Mouse (Mus musculus) hindbrain, postnatal 0 days (tissue): ENCODE measurements around the gene Lbhd1. TPM values are rescaled to one million over a fixed set of nuclear protein-coding genes. Genes with fewer than 3 reads are reported as not detected.

Source experiments
- ATAC-seq: fragments of 200-750 bp; cut with Nextera tagmentation; 2 replicates; pipeline ENCODE4 v1.8.0; 2017; ENCODE audit warnings: mild to moderate bottlenecking, moderate TSS enrichment, moderate library complexity
- DNase-seq: peaks from one replicate; pipeline ENCODE4 v3.0.0-alpha.2; 2015; ENCODE audit warnings: low spot score
- H3K27ac ChIP-seq: fragments of 300-500 bp; sonication (generic); 2 replicates; pipeline ENCODE4 v1.5.1; 2014; ENCODE audit warnings: mild to moderate bottlenecking
- H3K27me3 ChIP-seq: fragments of 300-500 bp; sonication (generic); 2 replicates; pipeline ENCODE4 v1.6.1; 2014; ENCODE audit warnings: low read length, mixed read lengths; ENCODE audit not compliant: insufficient read depth
- H3K36me3 ChIP-seq: fragments of 300-500 bp; sonication (generic); 2 replicates; pipeline ENCODE4 v1.6.1; 2014; ENCODE audit warnings: low read length, mixed read lengths; ENCODE audit not compliant: insufficient read depth
- H3K4me1 ChIP-seq: fragments of 300-500 bp; sonication (generic); 2 replicates; pipeline ENCODE4 v1.6.1; 2014; ENCODE audit warnings: antibody characterized with exemption, low read length, mixed read lengths; ENCODE audit not compliant: insufficient read depth
- H3K4me2 ChIP-seq: fragments of 300-500 bp; sonication (generic); 2 replicates; pipeline ENCODE4 v1.6.1; 2014; ENCODE audit warnings: low read depth, mild to moderate bottlenecking, low read length, moderate library complexity, mixed read lengths
- H3K4me3 ChIP-seq: fragments of 300-500 bp; sonication (generic); 2 replicates; pipeline ENCODE4 v1.5.1; 2014; ENCODE audit warnings: low read length
- H3K9ac ChIP-seq: fragments of 300-500 bp; sonication (generic); replicated peaks from 2 replicates; pipeline ENCODE4 v1.6.1; 2014; ENCODE audit warnings: mild to moderate bottlenecking, low read length, moderate library complexity, mixed read lengths
- H3K9me3 ChIP-seq: fragments of 300-500 bp; sonication (generic); 2 replicates; pipeline ENCODE4 v1.6.1; 2016; ENCODE audit warnings: low read length, mixed read lengths
- CTCF ChIP-seq: IDR thresholded peaks from 2 replicates; pipeline ENCODE4 v1.5.1; 2016; ENCODE audit warnings: antibody characterized with exemption, control low read depth, low read depth
- WGBS: fragments of 180-500 bp; shearing (Covaris S2); extraction: QIAGEN DNeasy Blood & Tissue Kit; methylation state at CpG from one replicate; pipeline ENCODE4 v1.1.7; 2014; 5-methylcytosine and 5-hydroxymethylcytosine counted together
- polyA plus RNA-seq: library from polyadenylated mRNA; unstranded; fragments of >200 nt; fragmentation: Nextera tagmentation; extraction: Ambion mirVana; gene quantifications from 2 replicates; pipeline ENCODE4 v1.2.1, GENCODE M21; 2015
- total RNA-seq: library from RNA; depleted of rRNA; stranded (reverse); fragments of >200 nt; gene quantifications from 2 replicates; pipeline ENCODE4 v1.2.3, GENCODE M21; 2014

Gene Lbhd1
- total and polyA plus RNA-seq, 2 experiments from 2014 or later: 3.3 to 26.4 TPM

DNA sequence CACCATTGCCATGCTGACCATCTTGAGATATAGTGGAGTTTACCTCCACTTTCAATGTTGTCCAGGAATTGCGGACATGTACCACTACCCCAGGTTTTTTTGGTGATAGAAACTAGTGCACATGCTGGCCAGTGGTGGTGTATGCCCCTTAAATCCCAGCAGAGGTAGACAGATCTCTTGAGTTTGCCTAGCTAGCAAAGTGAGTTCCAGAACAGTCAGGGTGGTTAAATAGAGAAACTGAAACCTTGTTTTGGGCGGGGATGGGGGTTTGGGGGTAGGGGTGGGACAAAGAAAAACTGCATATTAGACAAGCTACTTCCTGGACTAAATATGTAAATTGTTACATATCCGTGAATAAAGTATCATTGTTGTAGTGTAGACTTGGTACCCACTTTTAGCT lies 35.5 kb downstream of the Lbhd1 start:
- no peak for DNase-seq
- Histone ChIP-seq H3K4me3 (no peak overlapping the region), H3K4me2 (no peak overlapping the region), H3K27ac (no peak overlapping the region), H3K27me3 (no peaks in the 10 kb centered on the region), H3K36me3 (peaks cover 31% of the 10 kb centered on the region), H3K9ac (no peak overlapping the region), H3K9me3 (no peaks in the 10 kb centered on the region), H3K4me1 (peaks cover 9% of the 10 kb centered on the region)
- no peak for ATAC-seq
- no peak for TF ChIP-seq CTCF
- WGBS: 91% methylated on average over 3 of the region's 3 CpGs

DNA sequence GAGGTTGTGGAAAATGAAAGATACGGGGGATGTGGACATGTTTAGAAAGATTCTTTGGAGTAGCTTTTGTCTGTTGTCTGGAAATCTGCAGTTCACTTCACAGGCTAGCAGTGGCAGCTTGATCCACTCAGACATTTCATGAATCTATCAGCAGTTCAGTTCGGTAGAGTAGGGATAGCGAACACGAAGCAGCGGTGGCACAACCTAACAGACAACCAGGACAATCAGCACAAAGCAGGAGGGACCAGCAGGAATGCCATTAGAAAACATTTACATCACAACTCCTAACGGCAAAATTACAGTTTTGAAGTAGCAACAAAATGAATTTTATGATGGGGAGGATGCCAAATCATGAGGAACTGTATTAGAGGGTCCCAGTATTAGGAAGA lies 36.1 kb downstream of the Lbhd1 start:
- Histone ChIP-seq H3K27ac (peak overlapping the region; percentile 79), H3K9ac (peak overlapping the region; percentile 85; the same call in 1 of the 2 replicates), H3K27me3 (no peaks in the 10 kb centered on the region), H3K4me3 (peak overlapping the region; percentile 89; the same call in 1 of the 2 replicates), H3K9me3 (no peaks in the 10 kb centered on the region), H3K4me1 (peaks cover 9% of the 10 kb centered on the region), H3K36me3 (peaks cover 25% of the 10 kb centered on the region), H3K4me2 (peak overlapping the region; percentile 91)
- WGBS: 63% methylated on average over 6 of the region's 6 CpGs
- DNase-seq (no peak), ATAC-seq (no peak)
- TF ChIP-seq CTCF: no peak

DNA sequence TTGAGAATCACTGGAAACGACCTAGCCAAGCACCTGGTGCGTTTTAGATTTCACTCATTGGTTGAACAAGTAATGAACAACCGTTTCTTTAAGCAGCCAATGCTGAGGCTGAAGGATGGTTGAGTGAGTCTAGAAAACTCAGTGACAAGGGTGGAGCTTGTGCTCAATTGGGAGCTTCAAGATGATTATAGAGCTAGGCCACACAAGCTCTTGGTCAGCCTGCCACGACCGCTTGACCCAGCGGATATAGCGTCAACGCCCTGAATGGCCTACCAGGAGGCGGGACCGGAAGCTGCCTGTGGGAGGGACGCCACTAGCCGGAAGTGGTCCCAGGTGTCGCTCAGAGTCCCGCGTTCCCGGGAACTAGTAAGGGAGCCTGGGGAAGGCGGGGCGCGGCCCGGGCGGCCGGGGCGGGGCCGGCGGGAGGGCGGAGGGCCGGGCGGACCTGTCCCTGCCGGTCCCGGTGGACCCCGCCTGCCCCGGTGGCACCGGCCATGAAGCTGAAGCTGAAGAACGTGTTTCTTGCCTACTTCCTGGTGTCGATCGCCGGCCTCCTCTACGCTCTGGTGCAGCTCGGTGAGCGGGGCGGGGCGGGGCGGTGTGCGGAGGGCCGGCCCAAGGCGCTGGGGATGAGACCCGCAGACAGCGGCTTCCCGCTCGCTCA lies 36.7 kb downstream of the Lbhd1 start, which contains the start of gene B3gat3:
TSS of gene B3gat3 (plus strand) at position 302 of the 664 bp plus-strand sequence.
- Histone ChIP-seq H3K27ac (peak within 1 kb of the TSS; percentile 79), H3K9me3 (no peaks in the 10 kb centered on the region), H3K27me3 (no peaks in the 10 kb centered on the region), H3K4me2 (peak within 1 kb of the TSS; percentile 91), H3K4me1 (peaks cover 9% of the 10 kb centered on the region), H3K9ac (peak within 1 kb of the TSS; percentile 85), H3K36me3 (peaks cover 19% of the 10 kb centered on the region), H3K4me3 (peak within 1 kb of the TSS; percentile 89)
- WGBS: 4% methylated on average over 31 of the region's 50 CpGs
- peak; percentile 96 for DNase-seq
- ATAC-seq: peak; percentile 98
- TF ChIP-seq CTCF: no peak

- Histone ChIP-seq H3K4me1 (peaks cover 9% of the 10 kb centered on the region), H3K9me3 (no peaks in the 10 kb centered on the region), H3K9ac (peak overlapping the region; percentile 85), H3K36me3 (peaks cover 17% of the 10 kb centered on the region), H3K4me3 (peak overlapping the region; percentile 89), H3K4me2 (peak overlapping the region; percentile 91), H3K27ac (peak overlapping the region; percentile 79), H3K27me3 (no peaks in the 10 kb centered on the region)
- ATAC-seq (no peak), DNase-seq (peak; percentile 57)
- under 1% methylated on average over 6 of the region's 6 CpGs for WGBS
- no peak for TF ChIP-seq CTCF
These were observed 37.3 kb downstream of the Lbhd1 start for GRCm38 (mm10) chr19:8920836-8921291.

- WGBS: 75% methylated on average over 9 of the region's 9 CpGs
- Histone ChIP-seq H3K4me1 (peaks cover 9% of the 10 kb centered on the region), H3K9ac (no peak overlapping the region), H3K4me2 (peak overlapping the region; percentile 91), H3K27me3 (no peaks in the 10 kb centered on the region), H3K36me3 (peaks cover 13% of the 10 kb centered on the region), H3K27ac (no peak overlapping the region), H3K9me3 (no peaks in the 10 kb centered on the region), H3K4me3 (no peak overlapping the region)
- TF ChIP-seq CTCF: no peak
- no peak for ATAC-seq
- DNase-seq: no peak
These were observed 38.2 kb downstream of the Lbhd1 start for GRCm38 (mm10) chr19:8921741-8922140.

DNA sequence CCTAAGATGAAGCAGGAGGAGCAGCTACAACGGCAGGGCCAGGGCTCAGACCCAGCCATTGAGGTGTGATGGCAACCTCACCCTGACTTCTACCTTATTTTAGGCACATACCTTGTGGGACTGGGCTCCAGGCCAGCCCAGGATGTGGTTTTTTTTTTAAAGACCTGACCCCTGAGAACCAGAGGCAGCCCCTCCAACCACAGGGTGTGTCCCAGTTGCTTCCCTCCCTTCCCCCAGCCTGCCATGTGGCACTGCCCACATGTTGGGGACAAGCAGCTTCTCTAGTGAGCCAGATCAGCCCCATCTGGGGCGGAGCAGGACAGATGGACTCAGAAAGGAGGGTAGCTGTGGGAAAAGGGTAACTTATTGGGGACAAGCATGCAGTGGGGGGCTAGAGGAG lies 43.2 kb downstream of the Lbhd1 start:
- H3K27me3 ChIP-seq: no peaks in the 10 kb centered on the region
- no peak overlapping the region for H3K9ac ChIP-seq
- H3K4me2 ChIP-seq: no peak overlapping the region
- no peaks in the 10 kb centered on the region; the same call in 1 of the 2 replicates for H3K4me1 ChIP-seq
- DNase-seq: no peak
- no peak for ATAC-seq
- no peak overlapping the region for H3K27ac ChIP-seq
- H3K4me3 ChIP-seq: no peak overlapping the region
- 87% methylated on average over 2 of the region's 2 CpGs for WGBS
- H3K36me3 ChIP-seq: peaks cover 8% of the 10 kb centered on the region; the same call in 1 of the 2 replicates
- no peak for TF ChIP-seq CTCF
- H3K9me3 ChIP-seq: no peaks in the 10 kb centered on the region
